Mouse (Mus musculus) erythroblast, embryonic 14.5 days (primary cell): ENCODE results near the gene Rassf10. TPM values are rescaled to one million over a fixed set of nuclear protein-coding genes. Genes with fewer than 3 reads are reported as not detected.
"Not testable (repeated sequence)": the region's sequence is repeated elsewhere in the genome, so short reads cannot be mapped to it uniquely, and the experiment has no call there.

Experiments used
- H3K27me3 ChIP-seq: 2 replicates; pipeline ENCODE4 v1.6.1; 2012; ENCODE audit warnings: inconsistent platforms; ENCODE audit not compliant: control insufficient read depth
- H3K36me3 ChIP-seq: 2 replicates; pipeline ENCODE4 v1.6.1; 2012; ENCODE audit warnings: mild to moderate bottlenecking, inconsistent platforms; ENCODE audit not compliant: control insufficient read depth
- H3K4me1 ChIP-seq: 2 replicates; pipeline ENCODE4 v1.6.1; 2012; ENCODE audit warnings: inconsistent platforms; ENCODE audit not compliant: control insufficient read depth
- H3K4me3 ChIP-seq: replicated peaks from 2 replicates; pipeline ENCODE3; 2012; ENCODE audit warnings: moderate library complexity, mild to moderate bottlenecking, inconsistent platforms
- H3K9me3 ChIP-seq: 2 replicates; pipeline ENCODE4 v1.6.1; 2012; ENCODE audit warnings: low read length, inconsistent platforms, mixed read lengths; ENCODE audit not compliant: control insufficient read depth
- GATA1 ChIP-seq: IDR thresholded peaks from 2 replicates; pipeline ENCODE4 v1.6.1; 2012; ENCODE audit warnings: low read length, inconsistent platforms, mixed read lengths
- TAL1 ChIP-seq: IDR thresholded peaks from 3 replicates; pipeline ENCODE4 v1.6.1; 2012; ENCODE audit warnings: low read length, inconsistent platforms, mixed read lengths
- polyA plus RNA-seq: library from polyadenylated mRNA; stranded (reverse); fragments of >175 nt; gene quantifications from 2 replicates; pipeline ENCODE4 v1.2.3, GENCODE M21; 2012

Rassf10 gene
- polyA plus RNA-seq, 1 experiment, result not detected

GRCm38 (mm10) chr7:112922801-112923200 lies 31.0 kb upstream of the Rassf10 start:
- no peaks in the 10 kb centered on the region for H3K27me3 ChIP-seq
- H3K9me3 ChIP-seq, result no peaks in the 10 kb centered on the region
- no peak for TF ChIP-seq TAL1
- no peak for TF ChIP-seq GATA1
- no peak overlapping the region for H3K4me3 ChIP-seq
- H3K4me1 ChIP-seq, result no peaks in the 10 kb centered on the region
- H3K36me3 ChIP-seq, result no peaks in the 10 kb centered on the region

GRCm38 (mm10) chr7:112923712-112924111 lies 30.1 kb upstream of the Rassf10 start:
- Histone ChIP-seq H3K4me3 (no peak overlapping the region), H3K4me1 (no peaks in the 10 kb centered on the region), H3K27me3 (no peaks in the 10 kb centered on the region), H3K9me3 (no peaks in the 10 kb centered on the region), H3K36me3 (no peaks in the 10 kb centered on the region)
- TF ChIP-seq TAL1 (no peak), GATA1 (no peak)

- H3K36me3 ChIP-seq, result no peaks in the 10 kb centered on the region
- no peaks in the 10 kb centered on the region for H3K9me3 ChIP-seq
- H3K4me1 ChIP-seq, result no peaks in the 10 kb centered on the region
- no peaks in the 10 kb centered on the region for H3K27me3 ChIP-seq
- H3K4me3 ChIP-seq, result no peak overlapping the region
- TF ChIP-seq TAL1 (no peak), GATA1 (no peak)
Measured at GRCm38 (mm10) chr7:112930669-112931068, 23.1 kb upstream of the Rassf10 start.

GRCm38 (mm10) chr7:112935876-112936275 lies 17.9 kb upstream of the Rassf10 start:
- not testable (repeated sequence) for H3K36me3 ChIP-seq, H3K9me3 ChIP-seq, H3K27me3 ChIP-seq, H3K4me3 ChIP-seq, H3K4me1 ChIP-seq

- TF ChIP-seq TAL1 (no peak), GATA1 (no peak)
- Histone ChIP-seq H3K36me3 (no peaks in the 10 kb centered on the region), H3K9me3 (no peaks in the 10 kb centered on the region), H3K4me3 (no peak overlapping the region), H3K4me1 (no peaks in the 10 kb centered on the region), H3K27me3 (no peaks in the 10 kb centered on the region)
Measured at GRCm38 (mm10) chr7:112937089-112937488, 16.7 kb upstream of the Rassf10 start.

- Histone ChIP-seq H3K9me3 (no peaks in the 10 kb centered on the region), H3K4me1 (no peaks in the 10 kb centered on the region), H3K36me3 (no peaks in the 10 kb centered on the region), H3K27me3 (no peaks in the 10 kb centered on the region), H3K4me3 (no peak overlapping the region)
- TF ChIP-seq GATA1 (no peak), TAL1 (no peak)
Measured at GRCm38 (mm10) chr7:112938959-112939358, 14.8 kb upstream of the Rassf10 start.

GRCm38 (mm10) chr7:112942567-112942966 lies 11.2 kb upstream of the Rassf10 start:
- TF ChIP-seq TAL1, result no peak
- TF ChIP-seq GATA1, result no peak
- no peaks in the 10 kb centered on the region for H3K9me3 ChIP-seq
- H3K36me3 ChIP-seq, result no peaks in the 10 kb centered on the region
- H3K4me1 ChIP-seq, result no peaks in the 10 kb centered on the region
- H3K27me3 ChIP-seq, result no peaks in the 10 kb centered on the region
- no peak overlapping the region for H3K4me3 ChIP-seq

- Histone ChIP-seq H3K4me3 (no peak overlapping the region), H3K4me1 (no peaks in the 10 kb centered on the region), H3K9me3 (no peaks in the 10 kb centered on the region), H3K36me3 (no peaks in the 10 kb centered on the region), H3K27me3 (no peaks in the 10 kb centered on the region)
- TF ChIP-seq GATA1, result no peak
- TF ChIP-seq TAL1, result no peak
Measured at GRCm38 (mm10) chr7:112943056-112943455, 10.7 kb upstream of the Rassf10 start.

GRCm38 (mm10) chr7:112946706-112947105 lies 7.1 kb upstream of the Rassf10 start:
- TF ChIP-seq GATA1 (no peak), TAL1 (no peak)
- Histone ChIP-seq H3K9me3 (no peaks in the 10 kb centered on the region), H3K36me3 (no peaks in the 10 kb centered on the region), H3K27me3 (no peaks in the 10 kb centered on the region), H3K4me1 (no peaks in the 10 kb centered on the region), H3K4me3 (no peak overlapping the region)

GRCm38 (mm10) chr7:112954351-112955102 lies 765 bp downstream of the Rassf10 start:
- Histone ChIP-seq H3K4me1 (no peaks in the 10 kb centered on the region), H3K36me3 (no peaks in the 10 kb centered on the region), H3K9me3 (peaks cover 3% of the 10 kb centered on the region; the same call in 1 of the 2 replicates), H3K27me3 (peaks cover 39% of the 10 kb centered on the region), H3K4me3 (no peak overlapping the region)
- no peak for TF ChIP-seq TAL1
- no peak for TF ChIP-seq GATA1
